Mouse (Mus musculus) lung, adult 2 months (tissue): ENCODE data around the gene Mdga2.

Source experiments
- CTCF ChIP-seq: fragments of 200-500 bp; IDR thresholded peaks from 2 replicates; pipeline ENCODE4 v1.5.1; 2011; ENCODE audit warnings: mild to moderate bottlenecking, low read length, control low read depth; ENCODE audit not compliant: insufficient read depth
- POLR2A ChIP-seq: fragments of 200-500 bp; IDR thresholded peaks from 2 replicates; pipeline ENCODE4 v1.6.1; 2011; ENCODE audit warnings: low read depth, mild to moderate bottlenecking, control low read depth, low read length, borderline replicate concordance; ENCODE audit errors: extremely low read depth

GRCm38 (mm10) chr12:66899366-66899765 lies 323.0 kb downstream of the Mdga2 start:
- no peak for TF ChIP-seq CTCF
- no peak for TF ChIP-seq POLR2A
